Mouse (Mus musculus) adrenal gland, postnatal 10 days (tissue): ENCODE results near the gene Timp4. TPM values are rescaled to one million over a fixed set of nuclear protein-coding genes. Genes with fewer than 3 reads are reported as not detected.

Source experiments
- DNase-seq: peaks from one replicate; pipeline ENCODE4 v3.0.0; 2021; ENCODE audit warnings: mixed read lengths
- long read RNA-seq, 2 experiments: library from polyadenylated mRNA; stranded (forward); transcript quantifications; one replicate each; pipeline ENCODE4 v2.0.0; 2021
- total RNA-seq, 2 experiments: library from RNA; stranded (reverse); gene quantifications; 2 replicates each; pipeline ENCODE4 v1.2.3; 2021

Gene Timp4
- 10 to 100 TPM; 10.8 to 25.3 TPM for total RNA-seq
- long read RNA-seq, experiment 1, full-length matches to known transcripts, result 85 of 95 reads
- long read RNA-seq, experiment 1, partial matches to known transcripts, result 4 of 95 reads
- long read RNA-seq, experiment 1, other reads (novel, unspliced or antisense), result 6 of 95 reads
- long read RNA-seq, experiment 2, full-length matches to known transcripts, result 28 of 32 reads
- long read RNA-seq, experiment 2, partial matches to known transcripts, result 1 of 32 reads
- long read RNA-seq, experiment 2, other reads (novel, unspliced or antisense), result 3 of 32 reads

DNA sequence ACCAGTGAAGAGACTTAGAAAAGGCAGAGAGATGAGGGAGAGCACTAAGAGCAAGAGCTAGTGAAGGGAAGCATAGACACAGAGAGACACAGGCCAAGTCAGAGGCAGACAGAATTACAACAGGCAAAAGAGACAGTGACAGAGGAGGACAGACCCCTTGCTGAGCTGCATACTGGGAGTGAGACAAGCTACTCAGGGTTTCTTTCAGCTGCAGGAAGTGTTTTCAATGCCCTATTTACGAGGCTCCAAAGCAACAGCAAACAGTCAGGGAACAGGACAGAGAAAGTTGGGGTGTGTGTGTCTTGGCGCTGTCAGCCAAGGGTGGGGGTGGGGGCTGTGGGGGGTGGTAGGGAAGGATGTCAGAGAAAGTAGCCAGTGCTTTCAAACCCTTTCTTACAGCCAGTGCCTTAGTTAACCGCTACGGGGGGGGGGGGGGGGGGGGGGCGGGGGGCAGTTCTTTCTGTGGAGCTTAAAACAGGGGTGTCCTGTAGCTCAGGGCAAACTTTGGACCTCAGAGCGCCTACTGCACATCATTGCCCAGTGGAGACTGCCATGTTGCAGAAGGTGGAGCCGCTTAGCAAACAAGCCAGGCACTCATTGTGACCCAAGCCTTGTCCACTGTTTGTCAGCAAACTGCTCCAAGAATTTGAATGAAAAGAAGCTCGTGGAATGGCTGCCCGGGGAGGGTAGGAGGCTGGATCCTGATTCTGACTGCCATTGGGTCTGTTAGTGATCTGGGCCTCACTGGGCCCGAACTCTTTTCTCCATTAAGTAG is at the start of gene Timp4:
Gene Timp4 (minus strand): TSS at position 107 of the 775 bp plus-strand sequence.
- DNase-seq, result no peak

DNA sequence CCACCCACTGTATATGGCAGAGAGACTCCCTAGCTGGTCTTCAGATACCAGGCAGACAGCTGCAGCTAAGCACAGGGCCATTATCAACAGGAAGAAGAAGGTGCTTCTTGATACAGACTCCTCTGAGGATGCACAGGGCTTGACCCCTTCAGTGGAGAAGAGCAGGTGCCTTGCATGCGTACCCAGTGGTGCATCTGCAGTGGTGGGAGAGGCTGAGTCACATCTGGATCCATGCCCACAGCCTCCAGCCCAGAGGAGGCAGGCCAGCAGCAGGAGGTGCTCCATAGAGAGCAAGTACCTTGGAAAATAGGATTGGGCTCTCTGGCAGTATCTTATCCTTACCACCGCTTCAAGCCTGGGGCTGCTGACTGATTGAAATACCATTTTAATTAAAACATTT is 41.9 kb upstream of the Timp4 start:
- no peak for DNase-seq

DNA sequence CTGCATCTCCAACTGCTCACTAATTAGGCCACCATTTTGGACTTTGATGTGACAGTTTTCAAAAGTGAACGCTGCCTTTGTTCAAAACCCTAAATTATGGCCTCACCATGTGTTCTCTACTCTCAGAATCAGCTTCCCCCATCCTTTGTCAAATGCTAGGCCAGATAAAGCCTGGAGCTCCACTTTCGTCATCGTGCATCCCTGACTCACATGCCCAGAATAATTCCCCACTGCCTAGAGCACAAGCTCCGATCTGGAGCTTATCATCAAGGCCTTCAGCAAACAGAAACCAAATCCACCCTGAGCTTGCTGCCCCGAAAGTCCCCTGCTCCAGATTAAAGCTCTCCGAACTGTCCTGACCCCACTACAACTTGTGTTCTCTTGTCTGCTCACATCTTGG is 40.6 kb upstream of the Timp4 start:
- peak; percentile 43 for DNase-seq

DNA sequence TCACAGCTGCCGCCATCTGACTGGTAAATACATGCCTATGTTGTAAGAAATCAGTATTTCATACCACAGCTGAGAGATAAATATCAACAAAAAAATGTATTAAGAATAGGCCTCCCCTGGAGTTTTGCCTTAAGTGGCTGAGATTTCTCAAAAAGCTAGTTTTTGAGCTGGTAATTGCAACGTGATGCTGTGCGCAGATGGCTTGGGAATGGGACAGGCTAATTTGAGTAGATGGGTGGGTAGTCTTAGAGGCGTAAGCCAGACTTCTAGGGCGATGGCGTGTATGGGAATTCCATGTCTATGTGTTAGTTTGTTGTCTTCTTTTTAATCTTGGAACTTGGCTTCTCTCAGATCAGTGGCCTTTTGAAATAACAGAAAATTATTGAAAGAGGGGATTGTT is 39.8 kb upstream of the Timp4 start:
- no peak for DNase-seq

DNA sequence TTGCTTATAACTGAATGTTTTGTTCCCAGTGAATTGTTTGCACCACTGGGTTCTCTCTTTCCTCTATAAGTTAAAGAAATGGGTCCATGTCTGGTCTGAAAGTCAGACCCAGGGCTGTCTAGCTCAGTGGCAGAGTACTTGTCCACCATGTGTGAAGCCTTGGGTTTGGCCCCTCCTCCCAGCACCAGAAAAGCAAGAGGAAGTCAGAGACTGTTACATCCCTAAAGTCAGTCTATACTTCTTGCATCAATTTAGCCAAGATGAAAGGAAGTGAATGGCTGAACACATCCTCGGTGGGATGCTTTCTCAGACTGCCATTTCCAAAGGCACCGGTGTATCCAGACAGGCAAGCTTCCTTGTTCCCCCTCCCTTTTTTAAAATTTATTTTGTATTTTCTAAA is 39.1 kb upstream of the Timp4 start:
- no peak for DNase-seq

DNA sequence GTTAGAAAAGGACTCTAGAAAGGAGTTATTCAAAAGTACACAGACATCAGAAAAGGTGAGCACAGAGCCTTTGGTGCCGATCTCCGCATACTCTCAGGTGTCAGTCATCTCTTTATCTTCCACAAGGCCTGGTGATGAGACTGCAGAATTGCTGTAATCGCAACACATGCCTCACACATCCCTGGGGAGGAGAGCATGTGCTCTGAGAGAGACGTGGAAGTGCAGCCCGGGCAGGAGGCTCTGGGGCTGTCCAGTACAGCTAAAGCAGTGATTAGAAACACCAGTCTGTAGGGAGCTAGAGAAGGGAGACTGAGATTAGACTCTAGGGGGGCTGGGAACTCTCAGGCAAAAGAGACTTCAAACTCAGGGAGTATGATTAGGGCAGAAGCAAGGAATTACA is 38.6 kb upstream of the Timp4 start:
- DNase-seq, result no peak

DNA sequence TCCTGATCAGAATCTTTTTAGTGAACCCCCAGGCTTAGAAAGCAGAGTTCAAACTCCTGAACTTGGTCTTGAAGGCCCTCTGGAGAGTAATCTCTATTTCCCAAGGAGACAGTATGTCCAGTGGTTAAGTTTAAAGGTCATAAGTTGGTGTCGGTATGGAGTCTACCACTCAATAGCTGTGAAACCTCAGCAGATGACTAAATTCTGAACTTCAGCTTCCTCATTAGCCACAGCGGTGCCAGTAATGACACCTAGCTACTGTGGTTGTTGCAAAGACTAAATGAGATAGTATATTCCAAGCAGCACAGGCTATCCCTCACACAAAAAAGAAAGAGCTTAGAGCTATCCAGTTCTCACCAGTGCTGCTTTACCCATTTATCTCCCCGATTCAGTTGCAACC is 36.2 kb upstream of the Timp4 start:
- DNase-seq, result no peak

DNA sequence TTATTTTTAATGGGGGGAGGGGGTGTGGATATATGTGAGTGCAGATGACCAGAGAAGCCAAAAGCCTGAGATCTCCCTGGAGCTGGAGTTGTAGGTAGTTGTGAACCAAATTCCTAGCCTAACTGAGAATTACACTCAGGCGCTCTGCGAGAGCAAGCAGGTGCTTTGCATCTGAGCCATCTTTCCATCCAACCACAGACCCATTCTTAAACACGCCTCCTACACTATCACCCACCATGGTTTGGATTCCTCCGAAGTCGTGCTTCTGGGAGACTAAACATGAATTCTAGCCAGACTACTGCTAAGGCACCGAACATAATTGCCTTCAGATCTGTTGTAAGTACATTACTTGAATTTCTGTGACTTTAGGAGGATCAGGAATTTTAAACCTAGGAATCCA is 34.4 kb upstream of the Timp4 start:
- no peak for DNase-seq

DNA sequence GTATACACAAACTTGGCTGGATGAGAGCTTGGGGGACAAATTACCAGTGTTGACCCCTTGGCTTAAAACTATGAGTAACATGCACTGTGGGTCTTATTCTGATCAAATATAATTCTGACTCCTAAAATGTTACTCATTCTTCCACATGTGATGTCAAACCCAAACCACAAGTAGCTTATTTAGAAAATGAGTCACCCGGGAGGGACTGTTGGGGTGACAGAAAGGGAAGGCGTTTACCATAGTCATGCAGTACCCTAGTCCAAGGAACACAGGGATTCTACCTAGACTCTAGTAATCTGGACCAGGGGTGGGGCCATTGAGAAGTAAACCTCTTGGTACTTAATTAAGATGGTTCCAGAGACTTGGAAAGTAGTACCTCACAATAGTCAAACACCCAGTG is 32.1 kb upstream of the Timp4 start:
- no peak for DNase-seq

DNA sequence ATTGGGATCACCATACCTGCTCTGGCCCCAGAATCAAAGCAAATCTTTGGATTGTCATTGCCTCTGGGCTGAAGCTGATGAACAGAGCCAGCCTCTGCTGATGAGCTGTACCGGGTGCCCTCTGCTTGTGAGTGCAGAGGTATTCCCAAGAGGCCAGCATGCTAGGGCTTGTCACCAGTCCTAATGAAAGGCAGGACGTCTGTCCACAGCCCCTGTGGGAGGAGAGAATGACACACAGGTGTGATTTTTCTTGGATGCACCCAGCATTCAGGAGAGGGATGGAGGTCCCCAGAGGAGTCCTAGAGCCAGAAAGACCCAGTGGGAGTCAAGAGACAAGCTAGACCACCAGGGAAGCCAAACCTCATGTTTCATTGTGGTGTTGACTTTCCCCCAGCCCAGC is 27.6 kb upstream of the Timp4 start:
- no peak for DNase-seq

DNA sequence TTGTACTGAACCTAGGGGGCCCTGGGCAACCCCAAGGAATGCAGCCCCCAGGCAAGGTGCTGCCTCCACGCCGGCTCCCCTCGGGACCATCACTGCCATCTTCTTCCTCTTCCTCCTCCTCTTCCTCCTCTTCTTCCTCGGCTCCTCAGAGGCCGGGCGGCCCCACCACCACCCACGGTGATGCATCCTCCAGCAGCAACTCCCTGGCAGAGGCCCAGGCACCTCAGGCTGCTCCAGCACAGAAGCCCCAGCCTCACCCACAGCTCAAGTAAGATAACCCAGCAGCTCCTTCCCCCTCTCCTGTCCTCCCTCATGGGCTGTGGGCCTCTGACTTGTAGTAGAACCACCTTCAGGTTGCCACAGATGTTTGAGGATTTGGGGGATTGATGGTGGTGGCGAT is 26.1 kb upstream of the Timp4 start:
- no peak for DNase-seq

DNA sequence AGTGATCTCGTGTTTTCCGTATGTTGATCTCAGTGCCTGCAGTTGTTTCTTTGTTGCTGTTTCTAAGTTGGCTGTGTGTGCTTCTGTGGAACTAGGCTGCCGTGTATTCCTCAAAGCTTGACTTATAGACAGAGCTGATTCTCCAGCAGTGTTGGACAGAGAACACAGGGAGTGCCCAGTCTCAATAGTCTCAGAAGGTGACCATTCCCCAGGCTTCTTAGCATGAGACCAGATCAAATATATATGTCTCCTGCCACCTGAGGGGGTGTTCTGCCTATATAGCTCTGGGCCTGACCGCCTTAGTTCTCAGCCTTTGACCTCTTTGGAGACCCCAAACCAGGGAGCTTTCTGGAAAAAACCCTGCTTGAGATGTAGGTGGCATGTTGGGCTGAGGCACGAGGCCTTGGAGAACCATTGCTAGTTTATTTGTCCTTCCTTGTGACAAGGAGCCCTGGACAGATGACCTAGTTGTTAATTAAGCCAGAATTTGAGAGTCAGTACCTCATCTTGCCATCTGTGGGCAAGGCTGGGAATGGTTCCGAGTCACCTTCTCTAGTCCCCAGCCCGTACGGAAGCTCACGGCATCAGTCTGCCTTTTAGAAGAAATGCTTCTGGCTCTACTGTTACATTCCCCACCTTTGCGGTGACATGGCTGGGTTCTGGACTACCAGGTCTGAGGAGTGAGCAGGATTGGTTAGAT is 23.3 kb upstream of the Timp4 start:
- DNase-seq, result no peak

DNA sequence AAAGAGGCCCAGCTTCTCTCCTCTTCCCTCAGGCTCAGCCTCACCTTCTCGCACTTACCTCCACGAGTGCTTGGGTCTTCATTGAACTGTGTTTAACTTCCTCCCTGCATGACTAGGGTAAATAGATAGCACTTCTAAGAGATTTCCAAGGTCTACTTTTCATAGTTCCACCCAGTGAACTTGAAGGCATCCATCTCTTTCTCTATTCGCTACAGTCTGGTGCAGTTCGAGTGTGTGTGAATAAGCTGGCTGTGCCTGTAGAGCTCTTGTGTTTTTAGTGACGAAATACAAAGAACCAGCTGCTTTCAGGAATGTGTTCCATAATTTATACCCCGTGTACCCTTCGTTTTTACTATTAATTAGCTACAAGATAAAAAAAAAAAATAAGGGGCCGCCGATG is 22.7 kb upstream of the Timp4 start:
- DNase-seq, result no peak

DNA sequence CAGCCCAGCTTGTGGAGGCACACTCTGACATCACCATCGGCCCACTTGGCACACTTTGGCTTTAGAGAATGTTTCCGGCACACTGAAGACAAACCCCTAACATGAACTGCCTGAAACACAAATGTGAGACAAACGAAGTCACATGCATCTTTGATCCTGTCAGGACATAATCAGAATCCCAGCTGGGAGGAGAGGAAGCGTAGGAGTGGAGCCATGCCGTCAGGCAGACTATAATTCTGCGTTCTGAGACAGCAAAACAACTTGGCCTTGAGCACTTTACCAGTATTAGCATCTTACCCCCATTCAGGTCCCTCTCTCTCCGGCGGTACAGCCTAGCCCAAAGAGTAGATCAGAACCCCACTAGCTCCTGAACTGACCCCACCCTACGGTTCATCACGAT is 21.3 kb upstream of the Timp4 start:
- no peak for DNase-seq

DNA sequence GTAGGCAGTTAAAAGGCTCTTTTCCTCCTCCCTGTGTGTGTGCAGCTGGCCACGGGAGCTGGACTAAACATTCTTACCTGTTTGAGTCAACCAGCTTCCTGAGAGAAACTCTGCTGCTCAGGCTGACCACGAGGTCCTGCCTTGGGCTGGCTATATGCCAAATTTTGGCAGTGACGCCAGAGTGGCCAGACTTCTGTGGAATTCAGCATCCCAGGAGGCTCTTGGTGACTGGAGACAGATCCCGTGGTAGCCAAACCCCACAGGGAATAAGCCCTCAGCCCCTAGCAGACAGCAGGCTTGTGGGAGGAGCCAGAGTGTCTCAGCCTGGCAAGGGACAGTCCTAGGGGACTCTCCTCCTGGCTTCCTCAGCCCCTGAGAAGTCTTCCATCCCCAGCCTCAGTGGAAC is 19.9 kb upstream of the Timp4 start:
- DNase-seq, result peak; percentile 80

DNA sequence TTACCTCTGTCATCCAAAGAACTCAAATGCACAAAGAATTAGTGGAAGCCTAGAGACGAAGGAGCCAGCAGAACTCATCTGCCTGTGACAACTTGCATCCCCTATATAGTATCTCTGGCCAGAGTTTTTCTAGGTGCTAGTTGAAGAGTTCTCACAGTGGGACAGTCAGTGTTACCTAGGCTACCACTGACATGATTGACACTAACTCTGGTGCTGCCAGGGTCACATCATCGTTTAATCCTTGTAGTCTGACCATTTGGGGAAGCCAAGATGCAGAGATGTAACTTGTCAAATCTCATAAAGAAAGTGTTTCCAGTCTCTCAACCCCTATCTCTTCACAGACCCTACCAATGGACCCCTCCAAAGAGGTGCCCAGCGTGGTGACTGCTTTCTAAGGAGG is 19.3 kb upstream of the Timp4 start:
- no peak for DNase-seq

DNA sequence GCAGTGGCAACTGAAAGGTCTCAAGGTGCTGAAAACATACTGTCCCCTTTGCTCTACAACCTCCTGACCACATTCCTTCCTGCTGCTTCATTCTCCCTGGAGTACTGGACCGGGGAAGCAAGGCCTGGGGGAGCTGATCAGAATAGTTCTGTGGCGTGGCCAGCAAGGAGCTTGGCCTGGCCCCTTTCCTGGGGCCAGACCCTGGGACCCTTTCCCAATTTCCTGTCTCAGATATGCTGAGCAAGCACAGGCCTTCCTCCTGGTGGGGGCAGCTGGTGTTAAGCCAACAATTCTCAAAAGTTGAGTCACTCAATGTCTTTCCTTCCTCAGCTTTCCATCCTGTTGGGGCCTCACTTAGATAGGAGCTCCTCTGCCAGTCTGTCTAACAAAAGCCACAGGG is 18.1 kb upstream of the Timp4 start:
- no peak for DNase-seq

DNA sequence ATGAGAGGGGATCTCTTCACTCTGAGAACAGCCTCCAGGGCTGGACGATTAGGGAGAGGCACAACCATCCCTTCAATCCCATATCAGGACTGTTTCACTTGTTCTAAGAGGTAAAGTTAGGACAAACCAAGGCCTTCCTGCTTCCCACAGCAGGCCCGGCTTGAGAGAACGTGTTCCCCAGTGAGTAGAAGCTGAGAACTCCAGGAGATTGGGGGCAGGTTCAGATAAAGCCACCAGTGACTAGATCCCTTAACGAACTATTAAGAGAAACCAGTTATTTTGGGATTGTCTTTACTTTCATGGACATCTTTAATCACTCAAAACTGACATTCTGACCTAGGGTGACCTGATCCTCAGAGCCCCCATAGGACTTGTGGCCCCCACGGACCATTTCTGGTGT is 17.6 kb upstream of the Timp4 start:
- no peak for DNase-seq

DNA sequence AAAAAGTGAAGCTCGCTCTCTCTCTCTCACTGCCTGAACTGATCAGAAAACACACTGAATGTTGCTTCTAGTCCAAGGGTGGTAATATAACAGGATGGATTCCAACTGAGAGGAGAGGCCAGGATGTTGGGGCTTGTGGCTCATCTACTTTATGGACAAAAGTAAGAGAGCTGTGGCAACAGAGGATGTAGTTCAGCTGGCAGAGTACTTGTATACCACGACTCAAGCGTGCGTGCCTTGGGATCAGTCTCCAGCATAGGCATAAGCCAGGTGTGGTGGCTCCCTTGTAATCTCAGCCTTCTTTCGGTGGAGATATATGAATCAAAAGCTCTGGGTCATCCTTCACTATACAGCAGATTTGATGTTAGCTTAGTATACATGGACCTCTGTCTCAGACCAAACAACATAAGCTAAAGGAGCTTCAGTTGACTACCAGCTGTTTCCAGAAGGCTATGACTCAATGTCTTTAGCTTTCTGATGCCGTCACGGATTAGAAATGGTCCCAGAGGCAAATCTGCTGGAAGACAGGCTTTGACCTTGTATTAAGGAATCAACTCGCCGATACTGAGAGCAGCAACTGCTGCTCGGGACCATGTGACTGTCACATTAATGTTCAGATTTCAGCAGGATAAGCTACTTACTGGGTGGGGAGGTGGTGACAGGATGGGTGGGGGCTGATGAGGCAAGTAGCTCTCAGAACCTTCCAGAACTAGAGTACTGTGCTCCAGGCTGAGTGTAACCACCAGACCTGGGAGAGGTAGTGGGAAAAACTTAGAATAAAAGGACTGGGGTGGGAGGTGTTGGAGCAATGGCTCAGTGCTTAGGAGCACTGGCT is 16.8 kb upstream of the Timp4 start:
- no peak for DNase-seq

DNA sequence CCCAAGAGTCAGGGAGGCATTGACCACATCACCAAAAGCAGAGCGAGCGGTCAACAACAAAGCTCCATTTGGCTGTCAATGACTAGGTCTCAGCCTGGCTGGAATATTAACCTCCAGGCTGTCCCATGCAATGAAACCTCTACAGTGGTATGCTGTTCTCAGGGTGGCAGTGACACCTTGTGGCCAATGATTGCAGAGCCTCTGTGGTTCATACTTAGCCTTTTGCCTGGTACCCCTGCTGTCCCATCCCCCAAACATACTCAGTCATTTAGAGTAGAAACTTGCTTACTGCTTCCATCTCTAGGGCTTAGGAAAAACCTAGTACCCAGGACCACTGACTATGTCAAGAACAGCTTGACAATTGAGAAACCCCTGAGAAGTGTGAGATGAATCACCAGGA is 15.9 kb upstream of the Timp4 start:
- peak; percentile 86 for DNase-seq

DNA sequence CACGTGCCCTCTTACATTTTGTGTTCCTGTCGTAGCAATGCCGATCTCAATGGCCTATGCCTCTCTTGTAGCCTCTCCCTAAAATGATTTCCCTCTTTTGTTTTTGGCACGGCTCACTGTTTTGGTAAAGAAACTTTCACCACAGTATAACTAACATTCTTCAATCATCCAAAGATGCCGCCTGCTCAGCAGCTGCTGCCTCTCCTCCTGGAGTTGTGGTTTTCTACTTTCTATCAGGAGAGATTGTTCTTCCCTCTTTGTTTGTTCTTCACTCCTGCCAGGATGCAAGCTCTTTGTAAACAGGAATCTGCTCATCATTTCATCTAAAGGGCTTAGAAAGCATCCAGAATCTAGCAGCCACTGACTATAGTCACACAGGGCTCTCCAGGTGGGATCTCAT is 14.8 kb upstream of the Timp4 start:
- no peak for DNase-seq

DNA sequence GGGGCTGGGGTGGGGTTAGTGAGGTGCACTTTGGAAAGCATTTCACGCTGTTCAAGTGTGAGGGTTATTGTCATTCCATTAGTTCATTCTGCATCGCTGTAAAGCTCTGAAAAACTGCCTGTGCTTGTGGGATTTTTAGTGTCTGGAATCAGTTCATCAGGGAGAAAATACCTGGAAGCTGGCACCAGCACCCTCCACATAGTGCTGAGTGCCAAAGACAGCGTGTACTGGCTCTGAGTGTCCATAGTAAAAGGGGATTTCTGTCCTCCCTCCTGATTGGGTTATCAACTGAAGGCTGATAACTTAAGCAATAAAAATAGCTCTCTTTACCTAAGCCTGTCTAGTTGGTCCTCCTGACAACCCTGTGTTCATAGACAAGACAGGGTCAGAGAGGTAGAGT is 8.5 kb upstream of the Timp4 start:
- no peak for DNase-seq

DNA sequence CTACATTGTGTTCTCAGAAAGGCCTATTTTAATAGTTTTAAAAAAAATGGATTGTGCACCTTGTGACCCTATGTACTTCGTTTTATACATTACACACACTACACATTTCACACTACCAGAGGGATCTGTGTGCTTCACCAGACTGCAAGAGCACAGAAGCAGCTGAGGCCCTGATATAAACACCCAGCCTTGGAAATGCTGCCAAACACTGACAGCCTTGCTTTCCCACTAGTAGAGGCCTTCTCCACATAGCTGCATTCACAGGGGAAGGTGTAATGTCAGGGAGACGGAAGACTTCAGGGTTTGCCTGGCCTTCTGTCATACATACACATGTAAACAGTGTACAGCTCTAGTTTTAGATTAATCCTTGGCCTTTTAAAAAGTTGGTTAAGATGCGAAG is 3.2 kb upstream of the Timp4 start:
- DNase-seq, result peak; percentile 34
